Mouse (Mus musculus) embryonic facial prominence, embryonic 13.5 days (tissue): ENCODE data around the gene Cela2a. TPM values are rescaled to one million over a fixed set of nuclear protein-coding genes. Genes with fewer than 3 reads are reported as not detected.
A peak's percentile ranks its signal among the peaks of the same experiment; 100 is the strongest.

Experiments
- ATAC-seq: fragments of 200-750 bp; cut with Nextera tagmentation; 2 replicates; pipeline ENCODE4 v1.8.0; 2017; ENCODE audit warnings: low read depth; ENCODE audit not compliant: insufficient number of reproducible peaks, insufficient read depth, low FRiP score, low TSS enrichment
- H3K27ac ChIP-seq: fragments of 300-500 bp; sonication (generic); 2 replicates; pipeline ENCODE4 v1.5.1; 2015; ENCODE audit warnings: moderate library complexity, mild to moderate bottlenecking, inconsistent platforms
- H3K27me3 ChIP-seq: fragments of 300-500 bp; sonication (generic); 2 replicates; pipeline ENCODE4 v1.6.1; 2015; ENCODE audit warnings: mild to moderate bottlenecking, inconsistent platforms
- H3K36me3 ChIP-seq: fragments of 300-500 bp; sonication (generic); 2 replicates; pipeline ENCODE4 v1.6.1; 2015; ENCODE audit warnings: mild to moderate bottlenecking, inconsistent platforms
- H3K4me1 ChIP-seq: fragments of 300-500 bp; sonication (generic); 2 replicates; pipeline ENCODE4 v1.6.1; 2015; ENCODE audit warnings: inconsistent platforms
- H3K4me2 ChIP-seq: fragments of 300-500 bp; sonication (generic); 2 replicates; pipeline ENCODE4 v1.6.1; 2015; ENCODE audit warnings: moderate library complexity, mild to moderate bottlenecking, inconsistent platforms
- H3K4me3 ChIP-seq: fragments of 300-500 bp; sonication (generic); 2 replicates; pipeline ENCODE4 v1.5.1; 2015; ENCODE audit warnings: mild to moderate bottlenecking, inconsistent platforms
- H3K9ac ChIP-seq: fragments of 300-500 bp; sonication (generic); 2 replicates; pipeline ENCODE4 v1.6.1; 2015; ENCODE audit warnings: mild to moderate bottlenecking, inconsistent platforms
- H3K9me3 ChIP-seq: fragments of 300-500 bp; sonication (generic); 2 replicates; pipeline ENCODE4 v1.6.1; 2016; ENCODE audit warnings: inconsistent platforms
- WGBS: fragments of 180-500 bp; shearing (Covaris S2); methylation state at CpG from one replicate; pipeline ENCODE4 v1.1.7; 2015; ENCODE audit warnings: mixed read lengths; 5-methylcytosine and 5-hydroxymethylcytosine counted together
- polyA plus RNA-seq: library from polyadenylated mRNA; unstranded; fragments of >200 nt; fragmentation: Nextera tagmentation; extraction: Ambion mirVana; gene quantifications from 2 replicates; pipeline ENCODE4 v1.2.1, GENCODE M21; 2015

Cela2a gene
- polyA plus RNA-seq, 1 experiment from 2014 or later = not detected

DNA sequence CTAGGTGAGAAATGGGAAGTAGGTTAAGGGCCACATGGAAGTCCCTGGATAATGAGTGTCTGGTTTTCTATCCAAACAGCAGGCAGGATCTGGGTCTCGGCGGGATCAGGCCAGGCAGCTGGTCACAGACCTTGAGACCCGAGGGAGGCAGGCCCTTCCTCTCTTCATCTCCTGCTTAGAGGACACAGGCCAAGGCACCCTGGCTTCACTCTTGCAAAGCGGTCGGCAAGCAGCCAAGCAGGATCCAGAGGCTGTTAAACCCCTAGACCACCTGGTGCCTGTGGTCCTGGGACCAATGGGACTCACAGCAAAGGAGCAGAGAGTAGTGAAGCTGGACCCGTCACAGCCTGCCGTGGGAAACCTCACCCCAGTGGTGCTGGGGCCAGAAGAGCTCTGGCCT is 29.6 kb downstream of the Cela2a start:
- WGBS = 82% methylated on average over 7 of the region's 7 CpGs
- peaks cover 19% of the 10 kb centered on the region for H3K4me1 ChIP-seq
- H3K4me2 ChIP-seq = no peak overlapping the region
- H3K27ac ChIP-seq = no peak overlapping the region
- no peak overlapping the region for H3K4me3 ChIP-seq
- H3K9me3 ChIP-seq = no peaks in the 10 kb centered on the region
- H3K9ac ChIP-seq = 0 out of 2 replicates have a peak overlapping the region, but pooled peaks have one; percentile 6
- ATAC-seq = no peak
- no peaks in the 10 kb centered on the region for H3K27me3 ChIP-seq
- H3K36me3 ChIP-seq = peaks cover 21% of the 10 kb centered on the region

DNA sequence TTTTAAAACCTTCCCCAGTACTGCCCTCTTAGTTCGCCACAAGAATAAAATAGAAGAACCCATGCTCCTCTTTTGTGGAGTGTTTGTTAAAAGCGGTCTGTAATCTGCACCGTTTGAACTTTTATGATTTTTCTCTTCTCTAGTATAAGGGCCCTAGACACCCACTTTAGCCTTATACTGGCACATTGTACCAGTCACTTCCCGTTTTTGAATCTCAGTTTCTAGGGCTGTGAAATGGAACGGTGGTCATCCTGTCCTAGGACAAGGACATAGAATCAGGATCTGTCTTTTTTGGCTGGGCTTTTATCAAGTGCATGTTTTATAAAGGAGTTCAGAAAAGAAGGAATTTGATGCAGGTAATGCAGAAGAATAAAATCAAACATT is 31.8 kb downstream of the Cela2a start:
- 18% methylated on average over 5 of the region's 5 CpGs for WGBS
- H3K9me3 ChIP-seq = no peaks in the 10 kb centered on the region

DNA sequence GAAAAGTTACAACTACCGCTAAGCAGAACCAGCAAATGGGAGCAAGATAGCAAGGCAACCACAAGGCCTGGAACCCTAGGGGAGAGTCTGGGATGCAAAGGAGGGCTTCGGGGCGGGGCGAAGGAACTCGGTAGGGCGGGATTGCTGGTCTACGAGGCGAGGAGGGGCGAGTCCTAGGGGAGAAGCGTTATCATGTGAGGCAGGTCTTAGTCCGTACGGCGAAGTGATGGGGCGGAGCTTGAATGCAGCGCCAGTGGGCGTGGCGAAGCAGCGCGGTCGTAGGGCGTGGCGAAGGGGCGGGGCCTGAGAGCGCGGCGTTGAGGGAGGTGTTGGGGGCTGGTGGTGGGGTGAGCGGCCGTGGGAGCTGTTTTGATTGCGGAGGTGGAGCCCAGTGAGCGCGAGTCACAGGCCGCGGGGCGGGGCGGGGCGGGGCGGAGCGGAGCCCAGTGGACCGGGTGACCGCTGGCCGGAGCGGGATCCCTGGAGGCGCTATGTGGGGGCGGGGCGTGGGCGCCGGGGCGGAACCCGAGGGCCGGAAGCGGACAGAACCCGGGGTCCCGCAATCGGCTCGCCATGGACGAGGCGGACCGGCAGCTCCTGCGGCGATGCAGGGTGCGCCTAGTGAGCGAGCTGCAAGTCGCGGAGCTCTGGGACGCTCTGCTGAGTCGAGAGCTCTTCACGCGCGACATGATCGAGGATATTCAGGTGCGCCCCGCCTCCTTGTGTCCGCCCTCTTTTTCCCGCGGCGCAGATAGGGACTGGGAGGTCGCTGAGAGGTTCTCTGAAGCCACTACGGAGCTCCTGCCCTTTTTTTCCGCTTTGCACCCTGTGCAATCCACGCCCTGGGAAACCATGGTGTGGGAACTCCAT is 32.4 kb downstream of the Cela2a start, which contains the start of gene Casp9:
Gene Casp9, plus strand, starts transcription at position 331 of the 870 bp plus-strand sequence.
- Histone ChIP-seq H3K27ac (peak within 1 kb of the TSS; percentile 94), H3K36me3 (peaks cover 20% of the 10 kb centered on the region), H3K4me1 (peaks cover 26% of the 10 kb centered on the region), H3K9ac (peak within 1 kb of the TSS; percentile 74), H3K27me3 (no peaks in the 10 kb centered on the region), H3K4me3 (peak within 1 kb of the TSS; percentile 69), H3K4me2 (peak within 1 kb of the TSS; percentile 61), H3K9me3 (no peaks in the 10 kb centered on the region)
- under 1% methylated on average over 73 of the region's 80 CpGs for WGBS
- ATAC-seq = peak; percentile 81

More for the DNA sequence above, 31.8 kb downstream of the Cela2a start:
- no peaks in the 10 kb centered on the region for H3K27me3 ChIP-seq
- H3K36me3 ChIP-seq = peaks cover 21% of the 10 kb centered on the region
- ATAC-seq = no peak
- peak overlapping the region; percentile 69 for H3K4me3 ChIP-seq
- H3K4me2 ChIP-seq = peak overlapping the region; percentile 61
- H3K27ac ChIP-seq = peak overlapping the region; percentile 94
- peaks cover 26% of the 10 kb centered on the region for H3K4me1 ChIP-seq
- H3K9ac ChIP-seq = peak overlapping the region; percentile 74

DNA sequence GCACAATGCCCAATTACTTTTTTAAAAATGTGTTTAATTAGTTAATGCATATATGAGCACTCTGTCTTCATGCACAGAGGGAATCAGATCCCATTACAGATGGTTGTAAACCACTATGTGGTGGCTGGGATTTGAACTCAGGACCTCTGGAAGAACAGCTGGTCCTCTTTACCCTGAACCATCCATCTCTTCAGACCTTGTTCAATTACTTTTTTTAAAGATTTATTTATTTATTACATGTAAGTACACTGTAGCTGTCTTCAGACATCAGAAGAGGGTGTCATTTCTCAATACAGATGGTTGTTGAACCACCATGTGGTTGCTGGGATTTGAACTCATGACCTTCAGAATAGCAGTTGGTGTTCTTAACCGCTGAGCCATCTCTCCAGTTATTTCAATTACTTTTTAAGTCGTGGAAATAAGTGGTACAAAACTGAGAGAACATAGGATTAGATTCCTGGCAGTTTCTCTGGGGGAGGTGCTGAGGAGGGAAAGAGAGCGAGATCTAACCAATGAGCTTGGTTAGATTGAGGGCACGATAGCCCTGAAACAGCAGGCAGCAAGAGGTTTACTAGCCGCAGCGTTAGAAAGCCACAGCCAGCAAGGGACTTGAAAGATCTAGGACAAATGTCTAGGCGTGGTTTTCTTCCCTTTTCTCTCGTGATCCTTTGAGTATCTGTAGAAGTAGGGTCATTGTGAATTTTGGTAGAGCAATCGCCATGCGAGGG is 33.2 kb downstream of the Cela2a start:
- 10% methylated on average over 10 of the region's 10 CpGs for WGBS
- peak overlapping the region; percentile 74 for H3K9ac ChIP-seq
- peak overlapping the region; percentile 61 for H3K4me2 ChIP-seq
- no peak for ATAC-seq
- H3K27ac ChIP-seq = peak overlapping the region; percentile 94
- H3K4me1 ChIP-seq = peaks cover 26% of the 10 kb centered on the region
- H3K36me3 ChIP-seq = peaks cover 16% of the 10 kb centered on the region
- H3K9me3 ChIP-seq = no peaks in the 10 kb centered on the region
- no peaks in the 10 kb centered on the region for H3K27me3 ChIP-seq
- peak overlapping the region; percentile 69 for H3K4me3 ChIP-seq

DNA sequence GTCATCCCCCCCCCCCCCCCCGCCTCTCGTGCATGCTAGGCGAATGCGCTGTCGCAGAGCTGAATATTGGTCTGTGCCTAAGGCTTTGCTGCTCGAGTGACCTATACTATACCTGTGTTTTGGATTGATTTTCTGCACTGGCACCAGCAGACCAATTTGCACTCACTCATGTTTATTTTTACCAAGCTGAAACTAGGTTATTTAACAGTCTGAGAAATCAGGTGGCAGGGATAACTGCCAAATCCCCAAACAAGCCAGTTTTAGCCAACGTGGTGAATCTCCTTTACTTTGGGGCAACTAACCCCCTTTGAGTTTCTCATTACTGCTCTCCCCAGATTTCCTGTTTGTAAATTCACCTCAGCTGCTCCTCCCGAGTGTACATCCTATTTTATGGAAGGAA is 34.0 kb downstream of the Cela2a start:
- H3K27ac ChIP-seq = no peak overlapping the region
- H3K4me3 ChIP-seq = no peak overlapping the region
- peaks cover 26% of the 10 kb centered on the region for H3K4me1 ChIP-seq
- no peak overlapping the region for H3K4me2 ChIP-seq
- H3K27me3 ChIP-seq = no peaks in the 10 kb centered on the region
- no peak for ATAC-seq
- 87% methylated on average over 8 of the region's 8 CpGs for WGBS
- peaks cover 16% of the 10 kb centered on the region for H3K36me3 ChIP-seq
- H3K9ac ChIP-seq = no peak overlapping the region
- H3K9me3 ChIP-seq = no peaks in the 10 kb centered on the region

DNA sequence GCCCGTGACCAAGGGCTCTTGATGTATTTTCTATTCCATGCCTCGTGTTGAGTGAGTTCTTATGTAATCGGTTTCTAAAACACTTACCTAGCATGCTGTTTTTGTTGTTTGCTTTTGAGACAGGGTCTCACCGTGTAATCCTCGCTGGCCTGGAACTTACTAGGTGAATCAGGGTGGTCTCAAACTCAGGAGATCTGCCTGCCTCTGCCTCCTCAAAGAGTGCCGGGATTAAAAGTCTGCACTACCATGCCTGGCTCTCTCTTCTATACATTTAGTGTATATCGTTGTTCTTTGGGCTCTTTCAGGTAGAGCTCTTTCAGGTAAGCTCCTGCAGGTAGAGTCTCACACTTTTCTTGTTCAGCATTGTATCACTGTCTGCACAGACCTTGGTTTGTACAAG is 34.5 kb downstream of the Cela2a start:
- H3K9me3 ChIP-seq = no peaks in the 10 kb centered on the region
- 88% methylated on average over 7 of the region's 7 CpGs for WGBS
- no peak overlapping the region for H3K9ac ChIP-seq
- ATAC-seq = no peak
- no peak overlapping the region; the same call in 1 of the 2 replicates for H3K27ac ChIP-seq
- H3K4me3 ChIP-seq = no peak overlapping the region
- H3K4me2 ChIP-seq = no peak overlapping the region
- H3K36me3 ChIP-seq = peaks cover 15% of the 10 kb centered on the region
- H3K27me3 ChIP-seq = no peaks in the 10 kb centered on the region
- H3K4me1 ChIP-seq = peaks cover 24% of the 10 kb centered on the region

DNA sequence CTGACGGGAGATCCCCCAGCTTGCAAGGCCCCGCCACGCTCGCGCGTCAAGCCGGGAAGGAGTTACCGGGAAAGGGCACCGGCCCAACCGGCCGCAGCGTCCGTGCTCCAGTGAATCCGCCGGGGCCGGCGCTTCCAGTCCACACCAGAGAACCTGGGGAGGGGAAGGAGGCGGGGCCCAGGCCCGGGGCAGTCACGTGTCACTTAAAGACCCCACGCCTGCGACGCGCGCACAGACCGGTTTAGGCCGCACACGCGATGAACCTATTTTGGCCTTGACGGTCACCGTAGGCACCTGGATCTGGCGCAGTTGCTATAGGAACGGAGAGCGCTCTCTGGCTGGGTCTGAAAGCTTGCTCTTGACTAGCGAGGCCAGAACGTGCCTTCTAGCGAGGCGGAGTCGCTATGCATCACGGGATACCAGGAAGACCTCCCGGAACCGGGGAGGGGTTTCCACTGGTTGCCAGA is 35.4 kb downstream of the Cela2a start, which contains the start of gene Dnajc16:
Gene Dnajc16, minus strand, starts transcription at position 408 of the 467 bp plus-strand sequence.
- Histone ChIP-seq H3K4me3 (peak within 1 kb of the TSS; percentile 93), H3K9me3 (no peaks in the 10 kb centered on the region), H3K4me1 (peaks cover 19% of the 10 kb centered on the region), H3K4me2 (peak within 1 kb of the TSS; percentile 89), H3K27ac (peak within 1 kb of the TSS; percentile 81), H3K36me3 (peaks cover 21% of the 10 kb centered on the region), H3K27me3 (no peaks in the 10 kb centered on the region), H3K9ac (peak within 1 kb of the TSS; percentile 94)
- ATAC-seq = peak; percentile 93
- under 1% methylated on average over 42 of the region's 42 CpGs for WGBS

DNA sequence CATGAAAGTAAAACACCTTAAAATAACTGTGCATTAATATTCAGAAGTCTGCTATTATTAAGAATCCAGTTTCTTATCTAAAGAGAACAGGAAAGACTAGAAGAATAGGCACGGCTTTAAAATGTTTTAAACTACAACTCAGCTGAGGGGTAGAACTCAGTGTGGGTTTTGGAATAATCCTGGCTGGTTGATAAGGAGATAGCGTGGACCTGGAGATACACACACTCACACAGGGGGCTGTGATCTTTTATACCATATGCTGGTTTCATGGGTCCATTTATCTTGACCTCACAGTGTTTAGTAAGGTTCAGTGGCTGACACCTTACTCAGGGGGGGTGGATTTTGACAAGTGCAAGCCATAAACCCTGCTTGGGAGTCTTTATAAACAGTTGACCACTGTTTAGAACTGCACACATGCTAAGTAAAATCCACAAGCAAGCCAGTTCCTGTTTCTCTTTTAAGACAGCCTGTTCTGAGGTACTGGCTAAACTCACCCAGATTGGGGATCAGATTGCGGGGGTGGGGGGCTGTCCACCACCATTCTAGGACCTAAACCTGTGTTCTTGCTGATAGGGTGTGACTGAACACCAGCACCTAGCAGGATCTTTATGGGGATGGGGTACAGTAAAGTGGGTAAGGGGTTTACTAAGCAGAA is 36.3 kb downstream of the Cela2a start:
- Histone ChIP-seq H3K27ac (peak overlapping the region; percentile 81; the same call in 1 of the 2 replicates), H3K36me3 (peaks cover 30% of the 10 kb centered on the region), H3K27me3 (no peaks in the 10 kb centered on the region), H3K4me1 (peaks cover 11% of the 10 kb centered on the region), H3K9ac (peak overlapping the region; percentile 94), H3K4me3 (peak overlapping the region; percentile 93), H3K4me2 (peak overlapping the region; percentile 89), H3K9me3 (no peaks in the 10 kb centered on the region)
- WGBS = 57% methylated on average over 3 of the region's 3 CpGs
- ATAC-seq = no peak

DNA sequence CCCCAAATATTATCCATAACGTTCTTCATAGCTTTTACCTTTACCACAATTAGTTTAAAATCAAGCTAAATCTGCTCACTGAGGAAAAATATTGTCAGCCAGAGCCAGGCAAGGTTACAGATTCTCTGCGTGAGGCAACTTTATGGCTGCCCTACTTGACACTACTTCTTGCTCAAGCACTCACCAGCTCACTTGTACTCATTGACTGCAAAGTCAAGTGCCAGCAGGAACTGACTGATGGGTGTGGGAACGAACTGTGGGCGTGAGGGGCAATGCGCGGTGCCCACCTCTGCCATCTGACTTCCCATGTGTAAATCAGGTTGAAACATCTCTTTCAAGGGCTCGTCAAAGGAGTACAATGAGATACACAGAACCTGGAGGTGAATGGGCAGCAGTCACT is 38.5 kb downstream of the Cela2a start:
- H3K4me1 ChIP-seq = peaks cover 7% of the 10 kb centered on the region
- H3K9ac ChIP-seq = 0 out of 2 replicates have a peak overlapping the region, but pooled peaks have one; percentile 40
- no peak overlapping the region for H3K27ac ChIP-seq
- no peak for ATAC-seq
- no peak overlapping the region for H3K4me2 ChIP-seq
- H3K27me3 ChIP-seq = no peaks in the 10 kb centered on the region
- 91% methylated on average over 7 of the region's 7 CpGs for WGBS
- H3K36me3 ChIP-seq = peaks cover 50% of the 10 kb centered on the region
- H3K9me3 ChIP-seq = no peaks in the 10 kb centered on the region
- no peak overlapping the region for H3K4me3 ChIP-seq

DNA sequence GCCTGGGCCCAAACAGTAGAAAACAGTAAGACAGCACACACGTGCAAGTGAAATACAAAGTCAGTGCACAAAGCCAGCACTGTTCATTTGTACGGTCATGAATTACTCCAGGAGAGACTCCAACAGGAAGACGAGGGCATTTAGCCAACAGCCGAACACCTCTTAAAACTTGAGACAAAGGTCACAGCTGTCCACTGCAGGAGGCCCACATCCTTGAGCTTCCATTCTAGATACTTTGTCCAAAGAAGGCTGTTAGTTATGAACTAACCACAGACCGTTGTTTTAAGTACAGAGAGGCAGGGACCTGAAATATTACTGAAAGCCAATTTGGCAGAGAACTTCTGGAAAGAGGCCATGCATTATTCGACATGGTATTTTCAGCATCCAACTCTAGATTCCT is 38.9 kb downstream of the Cela2a start:
- no peaks in the 10 kb centered on the region for H3K9me3 ChIP-seq
- H3K4me3 ChIP-seq = no peak overlapping the region
- H3K9ac ChIP-seq = 0 out of 2 replicates have a peak overlapping the region, but pooled peaks have one; percentile 40
- peaks cover 7% of the 10 kb centered on the region for H3K4me1 ChIP-seq
- no peak overlapping the region for H3K4me2 ChIP-seq
- peaks cover 55% of the 10 kb centered on the region for H3K36me3 ChIP-seq
- ATAC-seq = no peak
- H3K27me3 ChIP-seq = no peaks in the 10 kb centered on the region
- H3K27ac ChIP-seq = 0 out of 2 replicates have a peak overlapping the region, but pooled peaks have one; percentile 22
- WGBS = 76% methylated on average over 6 of the region's 6 CpGs

DNA sequence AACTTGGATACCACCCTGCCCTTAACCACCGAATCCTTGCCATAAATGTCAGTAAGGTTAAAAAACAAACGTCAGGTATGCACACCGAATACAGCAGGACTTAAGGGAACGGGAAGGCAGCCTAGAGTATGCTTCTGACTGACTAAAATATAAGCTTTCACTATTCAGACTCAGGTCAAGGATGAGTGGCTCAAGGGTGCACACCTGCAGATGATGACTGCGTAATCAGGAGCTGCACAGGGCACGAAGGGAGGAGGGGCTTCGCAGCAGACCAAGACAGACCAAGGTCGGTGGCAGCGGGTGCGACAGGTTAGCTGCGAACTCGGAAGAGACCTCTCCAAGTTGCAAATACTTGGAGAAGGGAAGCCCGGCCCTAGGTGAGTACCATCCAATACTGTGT is 39.8 kb downstream of the Cela2a start:
- H3K27me3 ChIP-seq = no peaks in the 10 kb centered on the region
- no peak overlapping the region for H3K4me3 ChIP-seq
- no peak for ATAC-seq
- no peak overlapping the region for H3K4me2 ChIP-seq
- H3K27ac ChIP-seq = no peak overlapping the region
- peaks cover 64% of the 10 kb centered on the region for H3K36me3 ChIP-seq
- no peaks in the 10 kb centered on the region for H3K9me3 ChIP-seq
- WGBS = 89% methylated on average over 13 of the region's 13 CpGs
- H3K9ac ChIP-seq = no peak overlapping the region
- H3K4me1 ChIP-seq = peaks cover 7% of the 10 kb centered on the region
